Mouse (Mus musculus) hindbrain, embryonic 13.5 days (tissue): Measurements from ENCODE around the gene Eva1b. TPM values are rescaled to one million over a fixed set of nuclear protein-coding genes. Genes with fewer than 3 reads are reported as not detected.

Experiments used
- ATAC-seq: fragments of 200-750 bp; cut with Nextera tagmentation; 2 replicates; pipeline ENCODE4 v1.8.0; 2017; ENCODE audit warnings: moderate TSS enrichment; ENCODE audit not compliant: low FRiP score
- H3K27ac ChIP-seq: fragments of 300-500 bp; sonication (generic); 2 replicates; pipeline ENCODE4 v1.5.1; 2015; ENCODE audit warnings: inconsistent platforms, mild to moderate bottlenecking, moderate library complexity
- H3K27me3 ChIP-seq: fragments of 300-500 bp; sonication (generic); 2 replicates; pipeline ENCODE4 v1.6.1; 2015; ENCODE audit warnings: mild to moderate bottlenecking, inconsistent platforms
- H3K36me3 ChIP-seq: fragments of 300-500 bp; sonication (generic); 2 replicates; pipeline ENCODE4 v1.6.1; 2015; ENCODE audit warnings: mild to moderate bottlenecking, inconsistent platforms
- H3K4me1 ChIP-seq: fragments of 300-500 bp; sonication (generic); replicated peaks from 2 replicates; pipeline ENCODE4 v1.6.1; 2015; ENCODE audit warnings: inconsistent platforms
- H3K4me2 ChIP-seq: fragments of 300-500 bp; sonication (generic); 2 replicates; pipeline ENCODE4 v1.6.1; 2015; ENCODE audit warnings: inconsistent platforms, mild to moderate bottlenecking, moderate library complexity
- H3K4me3 ChIP-seq: fragments of 300-500 bp; sonication (generic); 2 replicates; pipeline ENCODE4 v1.5.1; 2015; ENCODE audit warnings: mild to moderate bottlenecking, inconsistent platforms
- H3K9ac ChIP-seq: fragments of 300-500 bp; sonication (generic); 2 replicates; pipeline ENCODE4 v1.6.1; 2015; ENCODE audit warnings: mild to moderate bottlenecking, inconsistent platforms
- H3K9me3 ChIP-seq: fragments of 300-500 bp; sonication (generic); 2 replicates; pipeline ENCODE4 v1.6.1; 2016; ENCODE audit warnings: inconsistent platforms
- WGBS: fragments of 180-500 bp; shearing (Covaris S2); methylation state at CpG from one replicate; pipeline ENCODE4 v1.1.7; 2015; 5-methylcytosine and 5-hydroxymethylcytosine counted together
- polyA plus RNA-seq: library from polyadenylated mRNA; unstranded; fragments of >200 nt; fragmentation: Nextera tagmentation; extraction: Ambion mirVana; gene quantifications from 2 replicates; pipeline ENCODE4 v1.2.1, GENCODE M21; 2015

Eva1b gene
- polyA plus RNA-seq, 1 experiment from 2014 or later = 15.0 TPM

DNA sequence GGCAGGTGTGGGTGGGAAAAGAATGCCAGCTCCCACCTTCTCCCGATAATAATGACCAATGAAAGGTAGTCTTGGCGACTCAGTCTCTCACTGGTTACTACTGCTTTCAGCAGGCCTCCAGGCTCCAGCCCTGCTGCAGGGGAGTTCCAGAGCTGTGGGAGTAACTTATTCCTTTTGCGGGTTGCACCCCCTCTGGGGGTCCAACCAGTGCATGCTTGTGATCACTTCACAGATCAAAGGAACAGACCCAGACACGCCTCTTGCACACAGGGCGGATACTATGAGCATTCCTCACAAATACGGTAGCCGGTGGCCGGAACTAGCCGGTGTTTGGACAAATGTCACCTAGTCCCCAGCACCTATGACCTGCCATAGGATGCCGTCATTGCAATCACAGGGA, 2.3 kb downstream of the Eva1b start:
- Histone ChIP-seq H3K4me2 (peak overlapping the region; percentile 69), H3K27ac (no peak overlapping the region), H3K36me3 (no peaks in the 10 kb centered on the region), H3K27me3 (peaks cover 58% of the 10 kb centered on the region), H3K4me1 (peaks cover 22% of the 10 kb centered on the region), H3K9ac (no peak overlapping the region), H3K9me3 (no peaks in the 10 kb centered on the region), H3K4me3 (no peak overlapping the region)
- WGBS = 54% methylated on average over 10 of the region's 10 CpGs
- no peak for ATAC-seq

DNA sequence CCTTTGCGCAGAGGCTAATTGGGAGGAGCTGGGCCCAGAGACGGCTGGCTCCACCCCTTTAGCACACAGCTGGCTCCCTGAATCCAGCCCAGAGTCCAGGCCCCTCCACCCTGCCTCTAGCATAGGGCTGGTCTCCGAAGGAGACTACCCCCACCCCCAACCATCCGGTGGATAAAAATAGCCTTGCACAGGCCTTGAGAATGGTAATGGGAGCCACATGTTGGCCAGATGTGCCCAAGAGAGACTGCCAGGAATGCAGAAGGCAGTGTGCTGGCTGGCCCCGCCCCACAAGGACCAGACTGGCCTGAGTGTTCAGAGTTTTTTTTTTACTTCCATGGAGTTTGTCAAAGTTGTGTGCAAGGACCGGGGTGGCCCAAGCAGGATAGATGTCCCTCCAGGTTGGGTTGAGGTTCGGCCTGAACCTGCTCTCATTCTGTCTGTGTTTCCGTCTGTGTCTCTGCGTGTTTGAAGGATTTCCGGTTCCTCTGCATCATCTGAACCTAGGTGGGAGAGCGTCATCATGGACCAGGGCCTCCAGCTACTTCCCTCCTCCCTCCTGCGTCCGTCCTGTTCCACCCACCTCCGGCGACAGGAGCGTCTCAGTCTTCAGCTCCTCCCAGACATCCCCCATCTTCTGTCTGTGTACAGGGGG, 2.9 kb downstream of the Eva1b start:
- H3K4me3 ChIP-seq = no peak overlapping the region
- no peak; the same call in 1 of the 2 replicates for ATAC-seq
- H3K36me3 ChIP-seq = no peaks in the 10 kb centered on the region
- peak overlapping the region; percentile 32; the same call in 1 of the 2 replicates for H3K27ac ChIP-seq
- H3K27me3 ChIP-seq = peaks cover 58% of the 10 kb centered on the region
- H3K9me3 ChIP-seq = no peaks in the 10 kb centered on the region
- 55% methylated on average over 16 of the region's 16 CpGs for WGBS
- peaks cover 22% of the 10 kb centered on the region for H3K4me1 ChIP-seq
- peak overlapping the region; percentile 9; the same call in 1 of the 2 replicates for H3K4me2 ChIP-seq
- H3K9ac ChIP-seq = no peak overlapping the region

DNA sequence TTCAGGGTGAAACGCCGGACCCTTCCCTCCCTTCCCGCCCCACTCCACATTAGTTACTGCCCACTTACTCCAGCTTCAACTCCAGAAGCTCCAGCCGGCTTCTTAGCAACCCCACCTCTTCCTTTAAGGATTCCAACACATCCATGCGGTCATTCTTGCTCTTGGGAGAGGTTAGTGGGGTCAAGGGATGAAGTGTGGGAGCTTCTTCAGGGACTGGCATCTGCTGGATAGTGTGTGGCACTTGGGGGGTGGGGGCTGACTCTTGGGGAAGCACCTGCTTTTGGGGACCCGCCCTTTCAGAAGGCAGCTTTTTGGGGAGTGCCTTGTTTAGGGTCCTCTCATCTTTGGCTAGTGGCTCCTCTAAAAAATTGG, 3.4 kb downstream of the Eva1b start:
- Histone ChIP-seq H3K9me3 (no peaks in the 10 kb centered on the region), H3K36me3 (no peaks in the 10 kb centered on the region), H3K27ac (peak overlapping the region; percentile 32; the same call in 1 of the 2 replicates), H3K27me3 (peaks cover 58% of the 10 kb centered on the region), H3K4me1 (peaks cover 22% of the 10 kb centered on the region), H3K4me2 (peak overlapping the region; percentile 9; the same call in 1 of the 2 replicates), H3K9ac (no peak overlapping the region), H3K4me3 (no peak overlapping the region)
- ATAC-seq = no peak
- WGBS = 72% methylated on average over 6 of the region's 6 CpGs

DNA sequence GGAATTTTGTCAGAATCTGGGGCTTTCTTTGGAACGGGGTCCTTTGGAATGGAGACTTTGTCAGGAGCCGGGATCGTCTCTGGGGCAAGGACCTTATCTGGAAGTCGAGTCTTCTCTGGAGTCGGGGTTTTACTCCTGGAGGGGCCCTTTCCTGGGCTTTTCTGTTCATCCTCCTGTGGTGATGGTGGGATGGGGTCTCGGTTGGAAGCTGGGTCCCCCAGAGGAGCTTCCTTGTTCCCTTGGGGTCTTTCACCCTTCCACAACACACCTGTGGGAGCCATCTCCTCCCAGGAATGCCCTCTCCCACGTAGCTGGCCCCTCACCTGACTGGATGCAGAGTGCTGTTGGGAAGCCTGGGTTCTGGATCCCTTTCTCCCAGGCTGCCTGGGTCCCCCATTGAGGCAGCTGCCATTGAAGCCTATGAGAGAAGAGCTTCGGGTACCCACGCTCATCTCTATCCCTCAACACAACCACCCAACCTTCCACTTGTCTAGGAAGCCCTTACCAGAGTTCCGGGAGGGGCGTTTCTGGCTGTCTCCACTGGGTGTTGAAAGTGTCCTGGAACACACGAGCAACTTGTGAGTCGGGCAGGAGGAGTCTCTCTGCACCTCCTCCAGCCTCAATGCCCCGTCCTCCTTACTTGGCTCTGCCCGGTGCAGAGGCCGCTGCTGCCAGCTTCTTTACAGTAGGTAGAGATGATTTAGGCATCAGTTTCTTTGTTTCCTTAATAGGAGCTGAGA, 4.3 kb downstream of the Eva1b start:
- WGBS = 84% methylated on average over 16 of the region's 16 CpGs
- no peak overlapping the region for H3K9ac ChIP-seq
- H3K4me1 ChIP-seq = peaks cover 22% of the 10 kb centered on the region
- H3K27ac ChIP-seq = no peak overlapping the region
- no peaks in the 10 kb centered on the region for H3K9me3 ChIP-seq
- H3K4me2 ChIP-seq = no peak overlapping the region
- no peaks in the 10 kb centered on the region for H3K36me3 ChIP-seq
- ATAC-seq = no peak
- H3K4me3 ChIP-seq = no peak overlapping the region
- H3K27me3 ChIP-seq = peaks cover 55% of the 10 kb centered on the region

DNA sequence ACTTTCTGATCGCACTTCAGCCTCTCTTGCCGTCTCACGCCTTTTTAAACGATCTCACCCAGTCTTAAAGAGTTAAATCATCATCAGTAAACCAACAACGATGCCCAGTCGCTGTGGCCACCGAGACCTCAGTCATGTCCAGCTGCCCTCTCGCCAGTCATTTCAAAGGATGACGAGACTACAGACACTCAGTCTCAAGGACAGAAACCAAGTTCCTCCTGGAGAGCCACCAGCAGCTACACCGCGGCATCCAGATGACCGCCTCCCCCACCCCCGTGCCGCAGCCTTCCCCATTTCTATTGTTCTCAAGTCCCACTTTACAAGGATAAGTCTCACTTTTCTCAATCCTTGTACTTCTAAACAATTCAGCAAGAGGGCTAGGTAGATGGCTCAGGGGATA, 5.3 kb downstream of the Eva1b start:
- ATAC-seq = no peak
- Histone ChIP-seq H3K9ac (no peak overlapping the region), H3K9me3 (no peaks in the 10 kb centered on the region), H3K36me3 (no peaks in the 10 kb centered on the region), H3K4me1 (peaks cover 17% of the 10 kb centered on the region), H3K4me3 (no peak overlapping the region), H3K27ac (no peak overlapping the region), H3K4me2 (no peak overlapping the region), H3K27me3 (peaks cover 46% of the 10 kb centered on the region)
- 63% methylated on average over 14 of the region's 14 CpGs for WGBS

DNA sequence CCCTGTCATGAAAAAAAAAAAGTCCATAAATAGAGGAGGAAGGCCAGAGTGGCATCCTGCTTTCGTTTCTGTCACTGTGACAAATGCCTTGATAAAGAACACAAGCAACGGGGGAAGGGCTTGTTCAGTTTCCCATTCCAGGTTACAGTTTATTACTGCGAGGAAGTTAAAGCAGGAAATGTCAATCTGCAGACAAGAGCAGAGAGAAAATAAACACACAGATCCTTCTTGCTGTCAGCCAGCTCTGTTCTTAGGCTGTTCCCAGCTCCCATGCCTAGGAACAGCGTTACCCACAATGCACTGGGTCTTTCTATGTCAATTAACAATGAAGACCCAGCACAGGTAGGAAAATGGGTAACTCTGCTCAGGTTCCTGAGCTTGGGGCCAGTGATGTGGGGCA, 7.6 kb downstream of the Eva1b start:
- Histone ChIP-seq H3K4me3 (no peak overlapping the region), H3K4me1 (no peaks in the 10 kb centered on the region), H3K36me3 (no peaks in the 10 kb centered on the region), H3K9me3 (no peaks in the 10 kb centered on the region), H3K9ac (no peak overlapping the region), H3K4me2 (no peak overlapping the region), H3K27ac (peak overlapping the region; percentile 45; the same call in 1 of the 2 replicates), H3K27me3 (peaks cover 23% of the 10 kb centered on the region)
- WGBS = 70% methylated on average over 4 of the region's 4 CpGs
- ATAC-seq = no peak

DNA sequence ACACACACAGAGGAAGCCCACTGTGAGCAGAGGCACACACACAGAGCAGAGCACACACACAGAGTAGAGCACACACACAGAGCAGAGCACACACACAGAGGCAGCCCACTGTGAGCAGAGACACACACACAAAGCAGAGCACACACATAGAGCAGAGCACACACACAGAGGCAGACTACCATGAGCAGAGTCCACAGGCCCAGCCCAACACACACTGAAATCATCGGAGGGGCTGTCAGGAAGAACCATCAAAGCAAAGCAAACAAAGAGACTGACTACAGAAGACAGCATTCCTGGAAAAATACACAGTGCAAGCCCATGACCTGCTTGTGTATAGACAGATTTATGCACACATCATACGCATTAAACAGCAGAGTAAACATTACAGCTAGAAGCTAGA, 8.3 kb downstream of the Eva1b start:
- Histone ChIP-seq H3K27ac (peak overlapping the region; percentile 36; the same call in 1 of the 2 replicates), H3K9me3 (no peaks in the 10 kb centered on the region), H3K4me1 (no peaks in the 10 kb centered on the region), H3K27me3 (peaks cover 16% of the 10 kb centered on the region), H3K4me2 (no peak overlapping the region), H3K36me3 (no peaks in the 10 kb centered on the region), H3K9ac (no peak overlapping the region), H3K4me3 (no peak overlapping the region)
- WGBS = 64% methylated on average over 2 of the region's 2 CpGs
- no peak for ATAC-seq

DNA sequence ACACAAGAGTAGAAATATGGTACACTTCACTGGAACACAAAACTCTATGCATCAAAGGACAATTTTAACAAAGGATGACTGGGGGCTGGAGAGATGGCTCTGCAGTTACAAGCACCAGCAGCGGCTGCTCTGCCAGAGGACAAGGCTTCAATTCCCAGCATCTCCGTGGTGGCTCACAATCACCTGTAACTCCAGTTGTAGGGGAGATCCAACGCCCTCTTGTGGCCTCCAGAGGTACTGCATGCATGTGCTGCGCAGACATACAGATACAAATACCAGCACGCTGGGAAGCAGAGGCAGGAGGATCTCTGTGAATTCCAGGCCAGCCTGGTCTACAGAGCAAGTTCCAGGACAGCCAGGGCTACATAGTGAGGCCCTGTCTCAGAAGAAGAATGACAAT, 9.1 kb downstream of the Eva1b start:
- ATAC-seq = no peak
- Histone ChIP-seq H3K27ac (no peak overlapping the region), H3K4me3 (no peak overlapping the region), H3K27me3 (peaks cover 8% of the 10 kb centered on the region; the same call in 1 of the 2 replicates), H3K4me2 (no peak overlapping the region), H3K9ac (no peak overlapping the region), H3K9me3 (no peaks in the 10 kb centered on the region), H3K36me3 (no peaks in the 10 kb centered on the region), H3K4me1 (no peaks in the 10 kb centered on the region)
- WGBS = 59% methylated on average over 5 of the region's 5 CpGs

DNA sequence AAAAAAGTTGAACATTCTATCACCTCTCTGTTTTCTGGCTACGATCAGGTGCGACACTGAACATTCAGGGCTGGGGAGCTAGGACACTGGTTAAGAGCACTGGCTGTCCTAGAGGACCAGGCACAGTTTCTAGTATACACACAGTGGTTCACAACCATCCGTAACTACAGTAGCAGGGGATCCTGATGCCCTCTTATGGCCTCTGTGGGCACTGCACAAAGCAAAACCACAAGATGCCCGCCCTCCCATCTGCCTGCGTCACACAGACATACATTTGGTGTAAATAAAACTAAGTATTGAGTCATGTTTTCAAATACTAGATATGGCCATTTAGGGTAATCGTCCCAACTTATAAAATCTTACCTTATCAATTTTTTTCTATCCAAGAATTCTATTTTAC, 10.0 kb downstream of the Eva1b start:
- ATAC-seq = no peak
- Histone ChIP-seq H3K27me3 (no peaks in the 10 kb centered on the region), H3K4me1 (peaks cover 4% of the 10 kb centered on the region), H3K4me3 (no peak overlapping the region), H3K4me2 (no peak overlapping the region), H3K9me3 (no peaks in the 10 kb centered on the region), H3K9ac (no peak overlapping the region), H3K36me3 (no peaks in the 10 kb centered on the region), H3K27ac (no peak overlapping the region)
- 92% methylated on average over 6 of the region's 6 CpGs for WGBS

DNA sequence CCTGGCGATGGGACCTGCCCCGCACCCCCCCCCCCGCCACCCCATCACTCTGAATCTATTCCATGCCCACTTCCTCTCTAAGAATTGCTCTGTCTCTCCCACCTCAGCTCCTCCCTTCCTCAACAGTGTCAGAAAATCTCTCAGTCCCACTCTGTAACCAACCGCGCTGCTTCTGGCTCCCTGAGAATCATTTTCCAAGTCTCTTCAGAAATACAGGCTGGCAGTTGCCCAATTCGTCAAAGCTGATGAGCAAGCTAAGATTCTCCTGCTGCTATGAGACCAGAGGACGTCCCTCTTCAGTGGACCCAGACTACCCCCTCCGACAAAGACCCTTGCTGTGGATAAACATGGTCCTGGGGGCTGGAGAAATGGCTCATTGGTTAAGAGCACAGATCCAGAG, 11.9 kb downstream of the Eva1b start:
- Histone ChIP-seq H3K27ac (no peak overlapping the region), H3K9me3 (no peaks in the 10 kb centered on the region), H3K4me3 (no peak overlapping the region), H3K4me1 (peaks cover 14% of the 10 kb centered on the region), H3K4me2 (no peak overlapping the region), H3K36me3 (no peaks in the 10 kb centered on the region), H3K27me3 (no peaks in the 10 kb centered on the region), H3K9ac (no peak overlapping the region)
- ATAC-seq = no peak
- 81% methylated on average over 8 of the region's 8 CpGs for WGBS

DNA sequence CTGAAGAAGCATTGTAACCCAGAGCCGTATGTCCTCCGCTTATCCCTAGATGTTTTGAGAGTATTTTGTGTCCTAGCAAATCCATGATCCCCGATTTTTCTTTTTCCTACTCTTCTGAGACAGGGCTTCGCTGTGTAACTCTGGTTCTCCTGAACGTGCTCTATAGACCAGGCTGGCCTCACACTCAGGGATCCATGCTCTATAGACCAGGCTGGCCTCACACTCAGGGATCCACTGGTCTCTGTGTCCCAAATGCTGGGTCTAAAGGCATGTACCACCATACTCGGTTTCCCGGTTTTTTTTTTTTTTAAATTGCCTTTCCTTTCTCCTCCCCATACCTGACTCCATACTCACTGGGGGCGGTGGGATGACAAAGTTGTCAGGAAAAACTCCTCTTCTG, 13.4 kb downstream of the Eva1b start:
- H3K4me2 ChIP-seq = no peak overlapping the region
- peaks cover 14% of the 10 kb centered on the region for H3K4me1 ChIP-seq
- WGBS = 91% methylated on average over 8 of the region's 8 CpGs
- ATAC-seq = no peak
- H3K27ac ChIP-seq = no peak overlapping the region
- H3K9me3 ChIP-seq = no peaks in the 10 kb centered on the region
- no peaks in the 10 kb centered on the region for H3K27me3 ChIP-seq
- H3K36me3 ChIP-seq = peaks cover 8% of the 10 kb centered on the region
- H3K9ac ChIP-seq = no peak overlapping the region
- no peak overlapping the region for H3K4me3 ChIP-seq

DNA sequence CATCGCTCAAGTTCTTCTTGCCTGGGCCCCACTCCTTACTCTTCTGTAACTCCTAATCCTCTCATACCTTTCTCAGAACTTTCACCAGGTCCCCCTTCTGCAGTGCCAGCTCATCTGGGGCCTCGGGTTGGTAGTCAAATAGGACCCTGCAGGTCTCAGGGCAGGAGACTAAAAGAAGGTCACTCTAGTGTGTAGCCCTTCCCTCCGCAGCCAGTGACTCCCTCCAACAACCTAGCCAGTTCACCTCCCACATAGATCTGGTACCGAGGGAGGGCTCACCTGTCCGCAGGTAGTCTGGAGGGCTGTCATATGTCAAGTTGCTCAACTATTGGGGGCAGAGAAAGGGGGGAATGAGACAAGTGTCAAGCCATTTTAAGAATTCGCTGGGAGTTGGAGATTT, 13.9 kb downstream of the Eva1b start:
- ATAC-seq = no peak
- 91% methylated on average over 6 of the region's 6 CpGs for WGBS
- peaks cover 14% of the 10 kb centered on the region for H3K4me1 ChIP-seq

DNA sequence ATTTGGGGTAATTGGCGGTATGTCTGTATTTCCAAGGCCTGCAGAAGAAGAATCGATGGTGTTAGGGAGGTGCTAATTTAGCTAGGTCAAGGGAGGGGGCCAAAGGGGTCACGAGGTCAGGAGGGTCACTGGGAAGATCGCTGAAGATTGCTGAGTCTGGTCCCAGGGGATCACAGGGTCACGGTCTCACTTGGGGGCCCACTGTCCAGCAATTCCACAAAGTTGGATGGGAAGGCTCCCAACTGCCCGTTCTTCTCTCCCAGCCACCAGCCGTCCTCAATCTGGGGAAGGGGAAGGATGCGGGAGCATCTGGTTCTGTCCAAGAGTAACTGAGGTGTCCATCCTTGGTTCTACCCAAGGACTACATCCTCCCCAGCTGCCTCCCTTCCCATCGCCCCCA, 14.4 kb downstream of the Eva1b start:
- Histone ChIP-seq H3K9ac (peak overlapping the region; percentile 81; the same call in 1 of the 2 replicates), H3K27ac (no peak overlapping the region), H3K36me3 (peaks cover 18% of the 10 kb centered on the region), H3K27me3 (no peaks in the 10 kb centered on the region), H3K9me3 (no peaks in the 10 kb centered on the region), H3K4me2 (peak overlapping the region; percentile 95), H3K4me1 (peaks cover 14% of the 10 kb centered on the region), H3K4me3 (peak overlapping the region; percentile 48)
- no peak for ATAC-seq
- WGBS = 57% methylated on average over 9 of the region's 9 CpGs

More for the DNA sequence above, 13.9 kb downstream of the Eva1b start:
- peaks cover 13% of the 10 kb centered on the region for H3K36me3 ChIP-seq
- no peak overlapping the region for H3K4me2 ChIP-seq
- H3K27ac ChIP-seq = no peak overlapping the region
- H3K9me3 ChIP-seq = no peaks in the 10 kb centered on the region
- H3K4me3 ChIP-seq = no peak overlapping the region
- no peak overlapping the region for H3K9ac ChIP-seq
- no peaks in the 10 kb centered on the region for H3K27me3 ChIP-seq
